Mouse (Mus musculus) lung, adult 2 months (tissue): ENCODE data around the gene Rnf222.

Experiments used
- CTCF ChIP-seq: fragments of 200-500 bp; IDR thresholded peaks from 2 replicates; pipeline ENCODE4 v1.5.1; 2011; ENCODE audit warnings: mild to moderate bottlenecking, low read length, control low read depth; ENCODE audit not compliant: insufficient read depth
- POLR2A ChIP-seq: fragments of 200-500 bp; IDR thresholded peaks from 2 replicates; pipeline ENCODE4 v1.6.1; 2011; ENCODE audit warnings: low read depth, mild to moderate bottlenecking, control low read depth, low read length, borderline replicate concordance; ENCODE audit errors: extremely low read depth

GRCm38 (mm10) chr11:68898790-68899189, 10.4 kb downstream of the Rnf222 start:
- no peak for TF ChIP-seq CTCF
- no peak for TF ChIP-seq POLR2A
